In genomic region chr2:181670285-181670912, GRCm38 (mm10) we compare ENCODE assay signal across 9 mouse cellular contexts. TPM values are rescaled to one million over a fixed set of nuclear protein-coding genes. Genes with fewer than 3 reads are reported as not detected.
A peak's percentile ranks its signal among the peaks of the same experiment; 100 is the strongest.
DNase-seq lines count a peak whose midpoint lies in the region; ATAC-seq lines count a peak whose summit lies in the region.
"Had no signal": no experiment of that assay in that cellular context is flagged by ENCODE, and none has a peak within 500 bp of the region (broad histone marks: within the 10 kb centered on the region; RNA-seq: fewer than 3 reads in every experiment).

No protein-coding gene starts in this region.

- H3K4me2 ChIP-seq in kidney, embryonic 14.5 days (replicated peaks; ENCODE audit: low read depth, low read length), result peak overlapping the region; percentile 66
- H3K4me2 ChIP-seq in forebrain, embryonic 16.5 days (ENCODE audit: low read length), result peak overlapping the region; percentile 61
- H3K4me2 ChIP-seq in midbrain, embryonic 14.5 days (ENCODE audit: low read length), result peak overlapping the region; percentile 52

- peak overlapping the region; percentile 52 for H3K4me3 ChIP-seq in kidney, embryonic 14.5 days (ENCODE audit: low read length)
- H3K4me3 ChIP-seq in forebrain, embryonic 16.5 days (replicated peaks; ENCODE audit: low read length), result peak overlapping the region; percentile 46
- peak overlapping the region; percentile 28 for H3K4me3 ChIP-seq in midbrain, embryonic 14.5 days (replicated peaks; ENCODE audit: low read depth, low read length)

- H3K4me1 ChIP-seq in kidney, embryonic 14.5 days (ENCODE audit: control insufficient read depth, insufficient read depth, low read length), result peaks cover 13% of the 10 kb centered on the region
- peaks cover 15% of the 10 kb centered on the region for H3K4me1 ChIP-seq in forebrain, embryonic 16.5 days (replicated peaks; ENCODE audit: control insufficient read depth, insufficient read depth, low read length)
- H3K4me1 ChIP-seq in midbrain, embryonic 14.5 days (ENCODE audit: control insufficient read depth, insufficient read depth, low read length), result 0 out of 2 replicates have a peak, but pooled peaks cover 4% of the 10 kb centered on the region

- H3K27me3 ChIP-seq in kidney, embryonic 14.5 days (ENCODE audit: control insufficient read depth, insufficient read depth, low read length), result peaks cover 47% of the 10 kb centered on the region
- peaks cover 53% of the 10 kb centered on the region for H3K27me3 ChIP-seq in forebrain, embryonic 16.5 days (replicated peaks; ENCODE audit: control insufficient read depth, insufficient read depth, low read length)
- H3K27me3 ChIP-seq in midbrain, embryonic 14.5 days (ENCODE audit: control insufficient read depth, insufficient read depth, low read length), result peaks cover 54% of the 10 kb centered on the region

- no peaks in the 10 kb centered on the region for H3K9me3 ChIP-seq in kidney, embryonic 14.5 days (ENCODE audit: control insufficient read depth, low read length)
- H3K9me3 ChIP-seq in forebrain, embryonic 16.5 days (ENCODE audit: control insufficient read depth, low read length), result no peaks in the 10 kb centered on the region
- H3K9me3 ChIP-seq in midbrain, embryonic 14.5 days (ENCODE audit: control insufficient read depth, low read length), result no peaks in the 10 kb centered on the region

- H3K27ac ChIP-seq in kidney, embryonic 14.5 days (ENCODE audit: low read depth, low read length), result no peak overlapping the region
- no peak overlapping the region for H3K27ac ChIP-seq in forebrain, embryonic 16.5 days (ENCODE audit: low read length)
- H3K27ac ChIP-seq in midbrain, embryonic 14.5 days (replicated peaks; ENCODE audit: low read depth, low read length), result 0 out of 2 replicates have a peak overlapping the region, but pooled peaks have one; percentile 13

- 3% methylated on average over 45 of the region's 56 CpGs for WGBS in kidney, embryonic 14.5 days
- 4% methylated on average over 56 of the region's 56 CpGs for WGBS in forebrain, embryonic 16.5 days
- 3% methylated on average over 56 of the region's 56 CpGs for WGBS in midbrain, embryonic 14.5 days

- ATAC-seq in kidney, embryonic 14.5 days (ENCODE audit: low FRiP score, low TSS enrichment), result peak; percentile 26
- ATAC-seq in forebrain, embryonic 16.5 days, result no peak
- no peak for ATAC-seq in midbrain, embryonic 14.5 days (ENCODE audit: low FRiP score, low TSS enrichment)

- intact Hi-C loops in left cerebral cortex, postnatal 4 days (cut with DNase I), result no loop called here

- peak overlapping the region; percentile 44; the same call in 1 of the 2 replicates for H3K9ac ChIP-seq in kidney, embryonic 14.5 days (ENCODE audit: low read depth, low read length)
- 0 out of 2 replicates have a peak overlapping the region, but pooled peaks have one; percentile 17 for H3K9ac ChIP-seq in forebrain, embryonic 16.5 days (replicated peaks; ENCODE audit: low read depth, low read length)
- H3K9ac ChIP-seq in midbrain, embryonic 14.5 days (replicated peaks; ENCODE audit: low read length), result peak overlapping the region; percentile 10; the same call in 1 of the 2 replicates

- no peak for DNase-seq in kidney, adult 8-10 months
- DNase-seq in kidney, postnatal 25 days, result peak; percentile 35 to 52
- DNase-seq in midbrain, embryonic 14.5 days, result no peak
- DNase-seq in left cerebral cortex, postnatal 4 days, result no peak
- DNase-seq in urinary bladder, postnatal 36 days (ENCODE audit: low spot score in 2 of 2), result no peak
- no peak for DNase-seq in spleen, postnatal 4 days (ENCODE audit: low spot score in 2 of 2)

- no peaks in the 10 kb centered on the region for H3K36me3 ChIP-seq in kidney, embryonic 14.5 days (ENCODE audit: control insufficient read depth, insufficient read depth, low read length)
- no peaks in the 10 kb centered on the region for H3K36me3 ChIP-seq in forebrain, embryonic 16.5 days (ENCODE audit: control insufficient read depth, insufficient read depth)
- no peaks in the 10 kb centered on the region for H3K36me3 ChIP-seq in midbrain, embryonic 14.5 days (ENCODE audit: control insufficient read depth, insufficient read depth, low read length)

RNA-seq across cellular contexts. Expression of gene Sox18, which starts 1.0 kb away (rescaled TPM):
- polyA plus RNA-seq in kidney, embryonic 14.5 days (2014; fragmentation: Nextera tagmentation; extraction: Ambion mirVana), result 36.8 and 40.5 TPM in 2 replicates
- polyA plus RNA-seq in forebrain, embryonic 16.5 days (2015; fragmentation: Nextera tagmentation; extraction: Ambion mirVana), result 13.8 and 15.3 TPM in 2 replicates
- 10.6 and 16.3 TPM in 2 replicates for polyA plus RNA-seq in midbrain, embryonic 14.5 days (2014; fragmentation: Nextera tagmentation; extraction: Ambion mirVana)
- total RNA-seq in left cerebral cortex, postnatal 4 days (2021), result 10 to 100 TPM; 13.4 to 13.5 TPM
- total RNA-seq: MEL had no signal

RNA-seq across cellular contexts. Expression of gene Tcea2, which starts 9.7 kb away (rescaled TPM):
- 24.5 and 24.8 TPM in 2 replicates for polyA plus RNA-seq in kidney, embryonic 14.5 days (2014; fragmentation: Nextera tagmentation; extraction: Ambion mirVana)
- 58.3 and 60.5 TPM in 2 replicates for polyA plus RNA-seq in forebrain, embryonic 16.5 days (2015; fragmentation: Nextera tagmentation; extraction: Ambion mirVana)
- 37.4 and 44.9 TPM in 2 replicates for polyA plus RNA-seq in midbrain, embryonic 14.5 days (2014; fragmentation: Nextera tagmentation; extraction: Ambion mirVana)
- 10 to 100 TPM; 57.8 to 62.4 TPM for total RNA-seq in left cerebral cortex, postnatal 4 days (2021)

RNA-seq across cellular contexts. Expression of gene Gm29797, which starts 13.6 kb away (rescaled TPM):
- polyA plus RNA-seq in kidney, embryonic 14.5 days (2014; fragmentation: Nextera tagmentation; extraction: Ambion mirVana), result 0.63 TPM in 1 of 2 replicates, not detected in the other
- polyA plus RNA-seq in forebrain, embryonic 16.5 days (2015; fragmentation: Nextera tagmentation; extraction: Ambion mirVana), result 0.49 TPM in 1 of 2 replicates, not detected in the other
- polyA plus RNA-seq in midbrain, embryonic 14.5 days (2014; fragmentation: Nextera tagmentation; extraction: Ambion mirVana), result not detected in 2 replicates
- total RNA-seq in left cerebral cortex, postnatal 4 days (2021), result under 1 TPM; 0.50 to 0.54 TPM
- total RNA-seq: MEL had no signal

RNA-seq across cellular contexts. Expression of gene Rgs19, which starts 23.4 kb away (rescaled TPM):
- polyA plus RNA-seq in kidney, embryonic 14.5 days (2014; fragmentation: Nextera tagmentation; extraction: Ambion mirVana), result 70.8 and 71.9 TPM in 2 replicates
- 61.2 and 63.3 TPM in 2 replicates for polyA plus RNA-seq in forebrain, embryonic 16.5 days (2015; fragmentation: Nextera tagmentation; extraction: Ambion mirVana)
- polyA plus RNA-seq in midbrain, embryonic 14.5 days (2014; fragmentation: Nextera tagmentation; extraction: Ambion mirVana), result 57.0 and 72.9 TPM in 2 replicates
- total RNA-seq in left cerebral cortex, postnatal 4 days (2021), result 10 to 100 TPM; 39.0 to 49.4 TPM

RNA-seq across cellular contexts. Expression of gene Lkaaear1, which starts 27.8 kb away (rescaled TPM):
- polyA plus RNA-seq in kidney, embryonic 14.5 days (2014; fragmentation: Nextera tagmentation; extraction: Ambion mirVana), result not detected in 2 replicates
- not detected in 2 replicates for polyA plus RNA-seq in forebrain, embryonic 16.5 days (2015; fragmentation: Nextera tagmentation; extraction: Ambion mirVana)
- not detected in 2 replicates for polyA plus RNA-seq in midbrain, embryonic 14.5 days (2014; fragmentation: Nextera tagmentation; extraction: Ambion mirVana)
- total RNA-seq in left cerebral cortex, postnatal 4 days (2021), result not detected
- total RNA-seq: MEL had no signal

Comparison
In these comparisons a context has a peak if more than half of its experiments do, and no peak if none do; other contexts are left out.
1. DNase-seq: peak in kidney, postnatal 25 days (2 of 2); none in kidney, adult 8-10 months (0 of 2), midbrain, embryonic 14.5 days (single experiment), left cerebral cortex, postnatal 4 days (single experiment), urinary bladder, postnatal 36 days (0 of 2) and spleen, postnatal 4 days (0 of 2).
2. Peak in every context shown above with its lines, with median percentiles within 50 percentile points of each other: H3K4me2 ChIP-seq, H3K4me3 ChIP-seq and H3K9ac ChIP-seq.